Mouse (Mus musculus) embryonic facial prominence, embryonic 13.5 days (tissue): Measurements from ENCODE around the gene Prr14l. TPM values are rescaled to one million over a fixed set of nuclear protein-coding genes. Genes with fewer than 3 reads are reported as not detected.
"Not testable (repeated sequence)": the region's sequence is repeated elsewhere in the genome, so short reads cannot be mapped to it uniquely, and the experiment has no call there.

Experiments
- ATAC-seq: fragments of 200-750 bp; cut with Nextera tagmentation; 2 replicates; pipeline ENCODE4 v1.8.0; 2017; ENCODE audit warnings: low read depth; ENCODE audit not compliant: insufficient number of reproducible peaks, insufficient read depth, low FRiP score, low TSS enrichment
- H3K27ac ChIP-seq: fragments of 300-500 bp; sonication (generic); 2 replicates; pipeline ENCODE4 v1.5.1; 2015; ENCODE audit warnings: moderate library complexity, mild to moderate bottlenecking, inconsistent platforms
- H3K27me3 ChIP-seq: fragments of 300-500 bp; sonication (generic); 2 replicates; pipeline ENCODE4 v1.6.1; 2015; ENCODE audit warnings: mild to moderate bottlenecking, inconsistent platforms
- H3K36me3 ChIP-seq: fragments of 300-500 bp; sonication (generic); 2 replicates; pipeline ENCODE4 v1.6.1; 2015; ENCODE audit warnings: mild to moderate bottlenecking, inconsistent platforms
- H3K4me1 ChIP-seq: fragments of 300-500 bp; sonication (generic); 2 replicates; pipeline ENCODE4 v1.6.1; 2015; ENCODE audit warnings: inconsistent platforms
- H3K4me2 ChIP-seq: fragments of 300-500 bp; sonication (generic); 2 replicates; pipeline ENCODE4 v1.6.1; 2015; ENCODE audit warnings: moderate library complexity, mild to moderate bottlenecking, inconsistent platforms
- H3K4me3 ChIP-seq: fragments of 300-500 bp; sonication (generic); 2 replicates; pipeline ENCODE4 v1.5.1; 2015; ENCODE audit warnings: mild to moderate bottlenecking, inconsistent platforms
- H3K9ac ChIP-seq: fragments of 300-500 bp; sonication (generic); 2 replicates; pipeline ENCODE4 v1.6.1; 2015; ENCODE audit warnings: mild to moderate bottlenecking, inconsistent platforms
- H3K9me3 ChIP-seq: fragments of 300-500 bp; sonication (generic); 2 replicates; pipeline ENCODE4 v1.6.1; 2016; ENCODE audit warnings: inconsistent platforms
- WGBS: fragments of 180-500 bp; shearing (Covaris S2); methylation state at CpG from one replicate; pipeline ENCODE4 v1.1.7; 2015; ENCODE audit warnings: mixed read lengths; 5-methylcytosine and 5-hydroxymethylcytosine counted together
- polyA plus RNA-seq: library from polyadenylated mRNA; unstranded; fragments of >200 nt; fragmentation: Nextera tagmentation; extraction: Ambion mirVana; gene quantifications from 2 replicates; pipeline ENCODE4 v1.2.1, GENCODE M21; 2015

Prr14l gene
- polyA plus RNA-seq, 1 experiment from 2014 or later, result 13.8 TPM

DNA sequence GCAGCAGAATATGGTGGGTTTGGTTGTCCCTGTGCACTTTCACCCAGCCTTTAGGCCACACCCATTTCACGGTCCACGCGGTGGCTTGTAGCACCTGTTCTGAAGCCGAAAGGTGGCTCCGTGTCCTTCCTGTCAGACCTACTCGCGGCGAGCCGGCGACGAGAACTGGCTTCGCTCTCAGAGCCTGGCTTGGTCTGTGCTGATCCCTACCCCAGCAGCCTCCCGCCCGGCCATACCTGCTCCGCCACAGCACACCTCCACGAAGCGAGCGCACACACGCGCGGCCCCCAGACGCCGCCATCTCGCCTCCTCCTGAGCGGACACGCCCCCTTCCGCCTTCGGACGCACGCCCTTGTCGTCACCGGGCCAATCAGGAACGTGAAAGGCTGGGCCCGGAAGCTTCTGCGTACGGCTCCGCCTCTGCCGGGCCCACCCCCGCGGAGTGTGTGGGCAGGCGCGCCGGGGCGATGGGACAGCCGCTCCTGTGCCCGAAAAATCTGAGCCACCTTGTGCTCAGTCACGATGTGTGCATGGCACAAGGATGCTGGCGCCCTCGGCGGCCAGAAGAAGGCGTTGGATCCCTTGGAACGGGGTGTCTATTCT is 68.6 kb downstream of the Prr14l start, which contains the start of gene Pisd:
Pisd (minus strand) TSS at position 334 of the 603 bp plus-strand sequence.
- ATAC-seq, result peak; percentile 97
- H3K9me3 ChIP-seq, result no peaks in the 10 kb centered on the region

DNA sequence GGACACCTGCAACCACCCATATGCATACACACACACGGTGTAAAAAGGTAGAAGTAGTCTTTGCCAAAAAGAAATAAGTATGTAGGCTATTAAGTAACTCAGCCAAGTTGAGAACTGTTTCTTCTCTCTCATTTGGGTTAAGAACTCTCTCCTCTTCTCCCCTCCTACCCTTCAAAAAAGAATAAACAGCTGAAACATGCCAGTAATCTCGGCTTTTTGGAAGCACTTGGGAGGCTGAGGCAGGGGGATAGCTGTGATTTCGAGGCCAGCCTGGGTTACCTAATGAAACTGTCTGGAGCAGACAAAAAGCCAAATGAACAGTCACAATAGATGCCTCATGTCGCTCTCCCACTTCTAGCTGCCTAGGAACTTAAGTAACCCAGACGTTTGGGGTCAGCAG is 69.3 kb downstream of the Prr14l start:
- no peaks in the 10 kb centered on the region for H3K9me3 ChIP-seq
- no peak overlapping the region for H3K27ac ChIP-seq

More for the DNA sequence above, 68.6 kb downstream of the Prr14l start, which contains the start of gene Pisd:
- Histone ChIP-seq H3K9ac (peak within 1 kb of the TSS; percentile 76), H3K27ac (peak within 1 kb of the TSS; percentile 72; the same call in 1 of the 2 replicates), H3K4me2 (peak within 1 kb of the TSS; percentile 69), H3K36me3 (peaks cover 8% of the 10 kb centered on the region), H3K4me3 (peak within 1 kb of the TSS; percentile 86), H3K27me3 (no peaks in the 10 kb centered on the region), H3K4me1 (peaks cover 8% of the 10 kb centered on the region)
- WGBS, result under 1% methylated on average over 52 of the region's 52 CpGs

DNA sequence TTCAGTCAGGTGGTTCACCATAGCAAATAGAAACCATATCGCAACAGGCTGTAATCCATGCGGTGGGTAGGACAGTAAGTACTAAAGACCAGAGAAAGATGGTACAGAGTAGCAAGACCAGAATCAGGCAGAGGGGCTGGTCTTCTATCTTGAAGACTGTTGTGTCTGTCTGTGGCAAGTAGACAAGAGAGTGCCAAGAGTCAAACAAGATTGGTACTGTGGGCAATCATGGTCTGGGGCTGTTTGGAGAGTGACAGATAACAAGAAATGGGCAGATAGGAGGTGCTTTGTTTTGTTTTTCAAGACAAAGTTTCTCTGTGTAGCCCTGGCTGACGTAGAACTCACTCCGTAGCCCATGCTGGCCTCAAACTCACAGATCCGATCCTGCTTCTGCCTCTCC is 72.5 kb downstream of the Prr14l start:
- no peak for ATAC-seq
- Histone ChIP-seq H3K4me3 (no peak overlapping the region), H3K4me2 (no peak overlapping the region), H3K27me3 (no peaks in the 10 kb centered on the region), H3K9me3 (no peaks in the 10 kb centered on the region), H3K27ac (no peak overlapping the region), H3K4me1 (peaks cover 8% of the 10 kb centered on the region), H3K36me3 (no peaks in the 10 kb centered on the region), H3K9ac (no peak overlapping the region)
- WGBS, result 92% methylated on average over 5 of the region's 5 CpGs

More for the DNA sequence above, 69.3 kb downstream of the Prr14l start:
- WGBS, result 21% methylated on average over 5 of the region's 5 CpGs
- ATAC-seq, result no peak
- Histone ChIP-seq H3K4me1 (peaks cover 8% of the 10 kb centered on the region), H3K27me3 (no peaks in the 10 kb centered on the region), H3K9ac (peak overlapping the region; percentile 76), H3K36me3 (peaks cover 8% of the 10 kb centered on the region), H3K4me2 (peak overlapping the region; percentile 69), H3K4me3 (peak overlapping the region; percentile 86)

DNA sequence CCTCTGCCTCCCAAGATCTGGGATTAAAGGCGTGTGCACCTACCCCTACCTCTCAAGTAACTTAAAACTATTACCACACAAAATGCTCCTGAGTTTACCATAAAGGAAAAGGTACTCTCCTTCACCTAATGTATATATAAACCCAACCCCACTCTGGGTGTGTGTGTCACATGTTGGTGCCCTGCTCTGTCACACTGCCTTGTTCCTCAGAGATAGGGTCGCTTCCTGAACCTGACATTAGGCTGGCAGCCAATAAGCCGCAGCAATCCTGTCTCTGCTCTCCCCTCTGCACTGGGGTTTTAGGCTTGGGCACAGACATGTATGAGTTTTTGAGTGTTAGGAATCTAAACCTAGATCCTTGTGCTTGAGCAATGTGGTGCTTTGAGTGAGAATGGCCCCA is 75.9 kb downstream of the Prr14l start:
- Histone ChIP-seq H3K9me3 (no peaks in the 10 kb centered on the region), H3K4me3 (no peak overlapping the region), H3K27me3 (no peaks in the 10 kb centered on the region), H3K9ac (no peak overlapping the region), H3K4me1 (no peaks in the 10 kb centered on the region), H3K27ac (no peak overlapping the region), H3K4me2 (no peak overlapping the region), H3K36me3 (peaks cover 11% of the 10 kb centered on the region)
- ATAC-seq, result no peak
- WGBS, result 93% methylated on average over 3 of the region's 3 CpGs

DNA sequence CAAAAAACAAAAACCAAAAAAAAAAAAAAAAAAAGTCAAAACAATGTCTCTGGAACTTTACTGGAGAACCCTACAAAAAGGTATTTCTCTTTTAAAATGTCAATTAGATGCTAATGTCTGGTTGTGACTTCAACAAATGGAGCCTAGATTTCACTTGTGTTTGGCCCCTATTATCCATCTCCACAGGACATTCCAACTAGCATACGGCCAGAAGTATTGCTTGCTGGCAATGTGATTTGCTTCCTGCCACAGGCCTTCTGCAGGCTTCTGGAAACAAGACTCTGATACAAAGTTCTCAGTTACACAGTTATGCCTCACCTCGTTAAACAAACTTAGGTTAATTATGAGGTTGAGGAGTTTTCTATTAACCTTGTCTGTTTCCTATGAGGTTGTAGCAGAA is 81.7 kb downstream of the Prr14l start:
- WGBS, result 81% methylated on average over 2 of the region's 2 CpGs

DNA sequence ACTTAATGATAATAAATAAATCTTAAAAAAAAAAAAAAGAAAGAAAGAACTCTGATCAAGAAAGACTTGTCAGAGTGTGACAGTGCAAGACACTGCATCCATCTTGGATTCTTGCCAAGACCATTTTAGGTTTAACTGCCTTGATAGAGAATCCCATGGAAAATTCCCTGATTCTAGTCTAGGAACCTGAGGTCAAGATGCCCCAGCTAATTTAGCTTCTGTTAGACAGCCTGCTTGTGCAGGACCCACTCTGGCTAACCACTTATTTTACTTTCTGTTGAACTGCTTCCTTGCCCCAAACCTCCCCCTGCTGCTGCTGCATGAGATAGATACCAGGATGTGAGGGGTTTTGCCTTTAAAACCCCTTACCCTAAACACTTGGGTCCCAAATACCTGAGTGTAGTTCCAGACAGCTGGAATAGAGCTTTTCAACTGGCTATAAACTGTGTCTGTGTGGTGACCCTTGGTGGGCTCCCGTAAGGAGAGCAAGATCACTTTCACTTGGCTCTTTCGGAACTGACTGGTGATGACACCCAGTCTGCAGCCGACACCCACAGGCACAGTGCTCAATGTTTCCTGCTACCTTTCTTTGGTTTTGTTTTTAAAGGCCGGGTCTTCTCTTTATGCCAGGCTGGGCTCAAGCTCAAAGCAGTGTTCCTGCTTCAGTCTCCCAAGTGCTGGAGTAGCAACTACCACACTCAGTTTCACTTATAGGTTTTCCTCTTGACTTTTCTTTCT is 86.3 kb downstream of the Prr14l start:
- Histone ChIP-seq H3K27ac (no peak overlapping the region), H3K4me1 (no peaks in the 10 kb centered on the region), H3K9me3 (no peaks in the 10 kb centered on the region), H3K27me3 (no peaks in the 10 kb centered on the region), H3K9ac (no peak overlapping the region), H3K36me3 (peaks cover 25% of the 10 kb centered on the region), H3K4me2 (no peak overlapping the region), H3K4me3 (no peak overlapping the region)
- WGBS, result 91% methylated on average over 4 of the region's 4 CpGs
- no peak for ATAC-seq

More for the DNA sequence above, 81.7 kb downstream of the Prr14l start:
- ATAC-seq, result no peak
- H3K36me3 ChIP-seq, result peaks cover 19% of the 10 kb centered on the region
- no peaks in the 10 kb centered on the region for H3K27me3 ChIP-seq
- no peak overlapping the region for H3K4me3 ChIP-seq
- H3K27ac ChIP-seq, result no peak overlapping the region
- no peaks in the 10 kb centered on the region for H3K9me3 ChIP-seq
- H3K4me1 ChIP-seq, result no peaks in the 10 kb centered on the region
- H3K9ac ChIP-seq, result no peak overlapping the region
- H3K4me2 ChIP-seq, result no peak overlapping the region

DNA sequence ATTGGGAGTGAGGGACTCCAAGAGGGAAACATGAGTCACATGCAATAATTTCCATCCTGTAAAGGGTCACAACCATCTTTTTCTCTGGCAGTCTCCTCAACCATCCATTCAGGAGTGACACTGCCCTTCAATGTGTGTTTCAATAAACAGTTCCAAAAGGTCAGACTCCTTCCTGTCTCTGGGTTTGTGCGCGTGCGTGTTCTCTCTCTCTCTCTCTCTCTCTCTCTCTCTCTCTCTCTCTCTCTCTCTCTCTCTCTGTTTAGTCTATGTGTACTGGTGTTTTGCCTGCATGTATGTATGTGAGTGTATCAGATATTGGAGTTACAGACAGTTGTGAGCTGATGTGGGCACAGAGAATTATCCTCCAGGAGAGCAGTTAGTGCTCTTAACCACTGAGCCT is 87.1 kb downstream of the Prr14l start:
- H3K9ac ChIP-seq, result no peak overlapping the region
- H3K4me2 ChIP-seq, result no peak overlapping the region
- no peak overlapping the region for H3K27ac ChIP-seq
- H3K27me3 ChIP-seq, result no peaks in the 10 kb centered on the region
- no peaks in the 10 kb centered on the region for H3K4me1 ChIP-seq
- H3K9me3 ChIP-seq, result no peaks in the 10 kb centered on the region
- H3K4me3 ChIP-seq, result no peak overlapping the region
- H3K36me3 ChIP-seq, result peaks cover 28% of the 10 kb centered on the region
- 78% methylated on average over 3 of the region's 3 CpGs for WGBS
- no peak for ATAC-seq

DNA sequence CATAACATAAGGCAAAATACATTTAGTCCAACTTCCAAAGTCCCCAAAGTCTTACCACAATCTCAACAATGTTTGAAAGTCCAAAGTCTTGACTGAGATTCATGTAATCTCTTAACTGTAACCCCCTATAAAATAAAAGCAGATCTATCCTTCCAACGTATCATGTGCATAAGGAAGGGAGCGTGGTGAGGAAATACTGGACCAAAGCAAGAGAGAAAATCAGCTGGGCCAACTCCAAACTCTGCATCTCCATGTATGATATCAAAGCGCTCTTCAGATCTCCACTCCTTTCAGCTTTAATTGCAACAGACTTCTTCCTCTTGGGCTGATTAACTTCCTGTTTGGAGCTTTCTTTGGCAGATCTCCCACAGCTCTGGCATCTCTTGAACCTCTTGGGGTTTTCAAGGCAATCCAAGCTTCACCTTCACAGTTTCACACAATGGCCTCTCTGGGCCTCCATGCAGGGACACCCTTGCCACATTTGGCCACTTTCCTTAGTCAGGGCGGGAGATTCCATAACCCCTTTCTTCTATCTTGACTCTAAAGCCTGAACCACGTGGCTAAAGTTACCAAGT is 92.4 kb downstream of the Prr14l start:
- peaks cover 42% of the 10 kb centered on the region for H3K36me3 ChIP-seq
- no peak overlapping the region for H3K4me3 ChIP-seq
- no peaks in the 10 kb centered on the region for H3K27me3 ChIP-seq
- 84% methylated on average over 5 of the region's 5 CpGs for WGBS
- H3K9me3 ChIP-seq, result no peaks in the 10 kb centered on the region
- H3K27ac ChIP-seq, result no peak overlapping the region
- no peaks in the 10 kb centered on the region for H3K4me1 ChIP-seq
- ATAC-seq, result no peak
- H3K4me2 ChIP-seq, result no peak overlapping the region
- no peak overlapping the region for H3K9ac ChIP-seq

DNA sequence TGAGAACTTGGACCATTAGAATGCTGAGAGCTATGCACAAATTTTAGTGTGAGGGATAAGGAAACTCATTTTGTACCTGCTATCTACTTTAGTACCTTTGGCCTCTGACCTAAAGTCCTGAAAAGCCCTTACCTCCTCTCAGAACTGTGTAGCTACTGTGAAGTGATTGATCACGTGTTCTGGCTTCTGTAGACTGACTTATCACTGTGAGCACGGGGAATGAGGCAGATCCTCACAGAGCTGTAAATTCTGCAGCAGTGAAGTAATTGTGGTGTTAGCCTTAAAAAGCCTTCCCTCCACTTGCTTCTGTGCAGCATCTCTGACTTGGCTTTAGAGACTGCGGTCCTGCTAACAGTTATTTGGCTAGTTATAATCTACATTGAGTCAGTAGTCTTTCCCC is 93.3 kb downstream of the Prr14l start:
- peaks cover 42% of the 10 kb centered on the region for H3K36me3 ChIP-seq
- 93% methylated on average over 3 of the region's 3 CpGs for WGBS
- no peak for ATAC-seq
- no peak overlapping the region for H3K4me3 ChIP-seq
- no peaks in the 10 kb centered on the region for H3K9me3 ChIP-seq
- H3K9ac ChIP-seq, result no peak overlapping the region
- H3K27ac ChIP-seq, result no peak overlapping the region
- no peaks in the 10 kb centered on the region for H3K27me3 ChIP-seq
- no peaks in the 10 kb centered on the region for H3K4me1 ChIP-seq
- no peak overlapping the region for H3K4me2 ChIP-seq

DNA sequence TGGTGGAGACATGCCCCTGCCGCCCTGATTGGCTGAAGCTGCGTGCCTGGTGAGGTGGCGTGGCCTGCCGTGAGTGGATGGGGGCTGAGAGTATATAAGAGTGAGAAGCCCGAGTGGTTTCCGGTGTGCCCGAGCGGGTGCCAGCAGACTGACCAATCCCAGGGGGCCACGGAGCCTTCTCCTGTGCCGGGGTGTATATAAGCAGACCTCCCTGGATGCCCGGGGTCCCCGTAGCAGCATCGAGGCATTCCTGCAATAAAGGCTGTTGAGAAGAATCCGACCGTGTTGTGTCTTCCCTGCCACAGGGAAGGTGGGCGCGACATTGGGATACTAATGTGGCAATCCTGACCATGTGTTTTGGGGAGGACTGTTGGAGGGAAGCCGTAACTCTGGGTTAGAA is 93.7 kb downstream of the Prr14l start:
- not testable (repeated sequence) for H3K9me3 ChIP-seq, ATAC-seq, H3K27me3 ChIP-seq, H3K9ac ChIP-seq, H3K4me2 ChIP-seq, H3K4me3 ChIP-seq, H3K27ac ChIP-seq, H3K4me1 ChIP-seq
- peaks cover 42% of the 10 kb centered on the region for H3K36me3 ChIP-seq
- WGBS, result 95% methylated on average over 18 of the region's 18 CpGs

DNA sequence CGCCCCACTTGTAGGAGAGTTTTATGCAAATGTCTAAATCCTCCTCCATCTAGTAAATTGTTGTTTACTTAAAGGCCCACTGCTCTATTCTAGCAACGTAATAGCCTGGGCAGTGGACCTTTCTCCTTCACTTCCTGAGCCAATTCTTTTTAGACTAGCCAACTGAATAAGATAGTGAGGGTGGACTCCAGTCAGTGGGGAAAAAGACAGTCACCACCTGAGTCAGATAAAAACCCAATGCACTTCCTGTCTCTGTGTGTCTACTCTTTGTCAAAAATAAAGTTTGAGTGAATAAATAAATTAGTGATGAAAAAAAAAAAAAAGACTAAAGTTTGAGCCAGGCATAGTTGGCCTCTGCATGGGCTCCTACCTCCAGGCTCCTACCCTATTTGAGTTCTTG is 94.4 kb downstream of the Prr14l start:
- ATAC-seq, result no peak
- H3K9ac ChIP-seq, result no peak overlapping the region
- H3K36me3 ChIP-seq, result peaks cover 41% of the 10 kb centered on the region
- no peaks in the 10 kb centered on the region for H3K27me3 ChIP-seq
- H3K4me1 ChIP-seq, result no peaks in the 10 kb centered on the region
- 85% methylated on average over 2 of the region's 2 CpGs for whole genome bisulfite sequencing
- H3K27ac ChIP-seq, result no peak overlapping the region
- no peak overlapping the region for H3K4me3 ChIP-seq
- H3K4me2 ChIP-seq, result no peak overlapping the region
- H3K9me3 ChIP-seq, result no peaks in the 10 kb centered on the region

DNA sequence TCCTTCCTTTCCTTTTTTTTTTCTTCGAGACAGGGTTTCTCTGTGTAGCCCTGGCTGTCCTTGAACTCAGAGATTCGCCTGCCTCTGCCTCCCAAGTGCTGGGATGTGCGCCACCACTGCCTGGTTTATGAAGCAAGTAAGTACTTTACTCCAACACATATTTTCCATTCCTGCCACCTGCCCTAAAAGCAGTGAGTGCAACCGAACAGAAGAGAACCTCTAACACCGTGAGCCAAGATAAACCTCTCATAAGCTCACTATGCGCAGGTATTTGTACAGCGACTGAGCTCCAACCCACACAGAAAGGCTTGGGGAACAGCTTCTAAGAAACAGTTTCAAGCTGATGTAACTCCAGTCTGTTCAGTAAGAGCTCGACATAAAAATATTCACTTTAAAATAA is 97.9 kb downstream of the Prr14l start:
- no peaks in the 10 kb centered on the region for H3K27me3 ChIP-seq
- H3K27ac ChIP-seq, result no peak overlapping the region
- H3K4me2 ChIP-seq, result no peak overlapping the region
- H3K36me3 ChIP-seq, result peaks cover 7% of the 10 kb centered on the region; the same call in 1 of the 2 replicates
- no peak overlapping the region for H3K9ac ChIP-seq
- no peak for ATAC-seq
- 94% methylated on average over 8 of the region's 8 CpGs for WGBS
- H3K9me3 ChIP-seq, result no peaks in the 10 kb centered on the region
- 0 out of 2 replicates have a peak, but pooled peaks cover 6% of the 10 kb centered on the region for H3K4me1 ChIP-seq
- no peak overlapping the region for H3K4me3 ChIP-seq
